Mouse (Mus musculus) brain, embryonic 14.5 days (tissue): Measurements from ENCODE around the gene Ifih1.

Experiments
- CTCF ChIP-seq: fragments of 200-500 bp; IDR thresholded peaks from 2 replicates; pipeline ENCODE4 v1.5.1; 2012; ENCODE audit warnings: inconsistent platforms, mild to moderate bottlenecking, moderate library complexity, borderline replicate concordance; ENCODE audit not compliant: insufficient read depth, insufficient read length; ENCODE audit errors: extremely low read depth
- POLR2A ChIP-seq: fragments of 200-500 bp; IDR thresholded peaks from 2 replicates; pipeline ENCODE4 v1.6.1; 2012; ENCODE audit warnings: mild to moderate bottlenecking, inconsistent platforms, borderline replicate concordance; ENCODE audit not compliant: poor library complexity, insufficient read depth, insufficient read length, severe bottlenecking; ENCODE audit errors: extremely low read depth

- TF ChIP-seq POLR2A (no peak), CTCF (no peak)
Measured at GRCm38 (mm10) chr2:62549659-62550058, 96.4 kb downstream of the Ifih1 start.
